Mouse (Mus musculus): ENCODE measurements around the gene Kxd1. TPM values are rescaled to one million over a fixed set of nuclear protein-coding genes. Genes with fewer than 3 reads are reported as not detected.
"Not testable (repeated sequence)": the region's sequence is repeated elsewhere in the genome, so short reads cannot be mapped to it uniquely, and the experiment has no call there.

The Kxd1 gene
- polyA plus RNA-seq, 1 experiment from 2014 or later, result 57.7 TPM

- H3K4me3 ChIP-seq, result peak overlapping the region; percentile 87
- no peaks in the 10 kb centered on the region for H3K9me3 ChIP-seq
- DNase-seq (ENCODE audit: low spot score), result no peak
- 38% methylated on average over 13 of the region's 13 CpGs for WGBS
- peaks cover 39% of the 10 kb centered on the region for H3K4me1 ChIP-seq (replicated peaks)
- H3K27me3 ChIP-seq (ENCODE audit: insufficient read depth, poor library complexity, severe bottlenecking), result no peaks in the 10 kb centered on the region
- H3K36me3 ChIP-seq, result peaks cover 41% of the 10 kb centered on the region
- peak overlapping the region; percentile 99 for H3K27ac ChIP-seq
Observed at GRCm38 (mm10) chr8:70528182-70528797, 534 bp upstream of the Kxd1 start.

GRCm38 (mm10) chr8:70527111-70527511 lies 645 bp downstream of the Kxd1 start:
- peaks cover 45% of the 10 kb centered on the region for H3K4me1 ChIP-seq (replicated peaks)
- H3K27ac ChIP-seq, result peak overlapping the region; percentile 99
- DNase-seq (ENCODE audit: low spot score), result no peak
- no peaks in the 10 kb centered on the region for H3K9me3 ChIP-seq
- H3K4me3 ChIP-seq, result peak overlapping the region; percentile 87
- 4% methylated on average over 8 of the region's 8 CpGs for WGBS
- peaks cover 29% of the 10 kb centered on the region for H3K36me3 ChIP-seq
- no peaks in the 10 kb centered on the region for H3K27me3 ChIP-seq (ENCODE audit: insufficient read depth, poor library complexity, severe bottlenecking)

- peak; percentile 95 for DNase-seq (ENCODE audit: low spot score)
- no peaks in the 10 kb centered on the region for H3K27me3 ChIP-seq (ENCODE audit: insufficient read depth, poor library complexity, severe bottlenecking)
- no peaks in the 10 kb centered on the region for H3K9me3 ChIP-seq
- peaks cover 22% of the 10 kb centered on the region for H3K36me3 ChIP-seq
- under 1% methylated on average over 51 of the region's 51 CpGs for WGBS
- peaks cover 30% of the 10 kb centered on the region for H3K4me1 ChIP-seq (replicated peaks)
- peak overlapping the region; percentile 68 for H3K4me3 ChIP-seq
- peak overlapping the region; percentile 87 for H3K27ac ChIP-seq
Observed at GRCm38 (mm10) chr8:70522592-70523403, 5.0 kb downstream of the Kxd1 start.

- H3K4me3 ChIP-seq, result 0 out of 2 replicates have a peak overlapping the region, but pooled peaks have one; percentile 4
- peaks cover 49% of the 10 kb centered on the region for H3K36me3 ChIP-seq
Observed at GRCm38 (mm10) chr8:70519606-70520005, 8.2 kb downstream of the Kxd1 start.

GRCm38 (mm10) chr8:70519043-70519442 lies 8.7 kb downstream of the Kxd1 start:
- Histone ChIP-seq H3K9me3 (no peaks in the 10 kb centered on the region), H3K4me1 (replicated peaks) (peaks cover 17% of the 10 kb centered on the region), H3K27me3 (ENCODE audit: insufficient read depth, poor library complexity, severe bottlenecking) (no peaks in the 10 kb centered on the region), H3K4me3 (no peak overlapping the region), H3K27ac (no peak overlapping the region), H3K36me3 (peaks cover 53% of the 10 kb centered on the region)
- WGBS, result 92% methylated on average over 6 of the region's 6 CpGs
- DNase-seq (ENCODE audit: low spot score), result no peak

More at GRCm38 (mm10) chr8:70519606-70520005, 8.2 kb downstream of the Kxd1 start:
- 74% methylated on average over 2 of the region's 2 CpGs for WGBS
- H3K9me3 ChIP-seq, result no peaks in the 10 kb centered on the region
- no peak overlapping the region for H3K27ac ChIP-seq
- no peaks in the 10 kb centered on the region for H3K27me3 ChIP-seq (ENCODE audit: insufficient read depth, poor library complexity, severe bottlenecking)
- no peak for DNase-seq (ENCODE audit: low spot score)
- H3K4me1 ChIP-seq (replicated peaks), result peaks cover 17% of the 10 kb centered on the region

- DNase-seq (ENCODE audit: low spot score), result no peak
- Histone ChIP-seq H3K4me3 (no peak overlapping the region), H3K4me1 (replicated peaks) (peaks cover 12% of the 10 kb centered on the region), H3K27me3 (ENCODE audit: insufficient read depth, poor library complexity, severe bottlenecking) (no peaks in the 10 kb centered on the region), H3K36me3 (peaks cover 63% of the 10 kb centered on the region), H3K27ac (no peak overlapping the region), H3K9me3 (no peaks in the 10 kb centered on the region)
- WGBS, result 82% methylated on average over 10 of the region's 10 CpGs
Observed at GRCm38 (mm10) chr8:70517940-70518643, 9.7 kb downstream of the Kxd1 start.

GRCm38 (mm10) chr8:70513441-70513840 lies 14.3 kb downstream of the Kxd1 start:
- Histone ChIP-seq H3K4me3 (no peak overlapping the region), H3K27me3 (ENCODE audit: insufficient read depth, poor library complexity, severe bottlenecking) (no peaks in the 10 kb centered on the region), H3K36me3 (peaks cover 71% of the 10 kb centered on the region), H3K4me1 (replicated peaks) (peaks cover 27% of the 10 kb centered on the region), H3K9me3 (no peaks in the 10 kb centered on the region), H3K27ac (no peak overlapping the region)
- DNase-seq (ENCODE audit: low spot score), result no peak
- WGBS, result 85% methylated on average over 2 of the region's 2 CpGs

- Histone ChIP-seq H3K9me3 (no peaks in the 10 kb centered on the region), H3K4me1 (replicated peaks) (peaks cover 29% of the 10 kb centered on the region), H3K27ac (no peak overlapping the region), H3K4me3 (no peak overlapping the region), H3K36me3 (peaks cover 71% of the 10 kb centered on the region), H3K27me3 (ENCODE audit: insufficient read depth, poor library complexity, severe bottlenecking) (no peaks in the 10 kb centered on the region)
- 93% methylated on average over 11 of the region's 11 CpGs for WGBS
- DNase-seq (ENCODE audit: low spot score), result no peak
Observed at GRCm38 (mm10) chr8:70512253-70512903, 15.4 kb downstream of the Kxd1 start.

- Histone ChIP-seq H3K4me3 (peak overlapping the region; percentile 92; the same call in 1 of the 2 replicates), H3K9me3 (no peaks in the 10 kb centered on the region), H3K27ac (no peak overlapping the region), H3K36me3 (peaks cover 74% of the 10 kb centered on the region), H3K27me3 (ENCODE audit: insufficient read depth, poor library complexity, severe bottlenecking) (no peaks in the 10 kb centered on the region), H3K4me1 (replicated peaks) (peaks cover 33% of the 10 kb centered on the region)
- 93% methylated on average over 2 of the region's 2 CpGs for WGBS
- DNase-seq (ENCODE audit: low spot score), result no peak
Observed at GRCm38 (mm10) chr8:70511770-70512169, 16.0 kb downstream of the Kxd1 start.

- DNase-seq (ENCODE audit: low spot score); H3K27me3 ChIP-seq (ENCODE audit: insufficient read depth, poor library complexity, severe bottlenecking); H3K9me3 ChIP-seq: not testable (repeated sequence)
- Histone ChIP-seq H3K36me3 (peaks cover 68% of the 10 kb centered on the region), H3K4me3 (peak overlapping the region; percentile 92), H3K4me1 (replicated peaks) (peaks cover 36% of the 10 kb centered on the region), H3K27ac (peak overlapping the region; percentile 97)
- 86% methylated on average over 6 of the region's 6 CpGs for WGBS
Observed at GRCm38 (mm10) chr8:70511174-70511573, 16.6 kb downstream of the Kxd1 start.

GRCm38 (mm10) chr8:70510228-70510915 lies 17.4 kb downstream of the Kxd1 start, which contains the start of gene Uba52:
Gene Uba52 (minus strand): TSS chr8:70510801.
- H3K27me3 ChIP-seq (ENCODE audit: insufficient read depth, poor library complexity, severe bottlenecking), result no peaks in the 10 kb centered on the region
- H3K27ac ChIP-seq, result peak within 1 kb of the TSS; percentile 97
- H3K4me1 ChIP-seq (replicated peaks), result peaks cover 44% of the 10 kb centered on the region
- H3K9me3 ChIP-seq, result no peaks in the 10 kb centered on the region
- H3K36me3 ChIP-seq, result peaks cover 61% of the 10 kb centered on the region
- peak; percentile 98 for DNase-seq (ENCODE audit: low spot score)
- 1% methylated on average over 74 of the region's 74 CpGs for WGBS
- H3K4me3 ChIP-seq, result peak within 1 kb of the TSS; percentile 92
